Mouse (Mus musculus) kidney, adult 2 months (tissue): ENCODE measurements around the gene Bhlhe23. TPM values are rescaled to one million over a fixed set of nuclear protein-coding genes. Genes with fewer than 3 reads are reported as not detected.

Experiments
- DNase-seq: peaks from one replicate; pipeline ENCODE4 v3.0.0; 2021
- H3K27ac ChIP-seq: fragments of 200-500 bp; 2 replicates; pipeline ENCODE4 v1.5.1; 2012; ENCODE audit warnings: low read depth, low read length, control low read depth, inconsistent platforms; ENCODE audit not compliant: insufficient read depth
- H3K27me3 ChIP-seq: fragments of 200-500 bp; replicated peaks from 2 replicates; pipeline ENCODE4 v1.6.1; 2012; ENCODE audit warnings: mild to moderate bottlenecking, moderate library complexity, low read length, inconsistent platforms; ENCODE audit not compliant: control insufficient read depth, insufficient read depth
- H3K36me3 ChIP-seq: fragments of 200-500 bp; 2 replicates; pipeline ENCODE4 v1.6.1; 2012; ENCODE audit warnings: mild to moderate bottlenecking, moderate library complexity, low read length, inconsistent platforms; ENCODE audit not compliant: control insufficient read depth, insufficient read depth
- H3K4me1 ChIP-seq: fragments of 200-500 bp; 2 replicates; pipeline ENCODE4 v1.6.1; 2011; ENCODE audit warnings: low read length; ENCODE audit not compliant: control insufficient read depth, insufficient read depth
- H3K4me3 ChIP-seq: fragments of 200-500 bp; 2 replicates; pipeline ENCODE4 v1.5.1; 2011; ENCODE audit warnings: mild to moderate bottlenecking, low read depth, low read length, control low read depth; ENCODE audit not compliant: insufficient read depth
- CTCF ChIP-seq: fragments of 200-500 bp; conservative IDR thresholded peaks from 2 replicates; pipeline ENCODE4 v1.5.1; 2011; ENCODE audit warnings: low read depth, mild to moderate bottlenecking, control low read depth, low read length, moderate library complexity, mixed read lengths; ENCODE audit not compliant: insufficient read depth, insufficient read length
- POLR2A ChIP-seq: fragments of 200-500 bp; IDR thresholded peaks from one replicate; pipeline ENCODE4 v1.6.1; 2011; ENCODE audit warnings: low read depth, low read length, control low read depth
- WGBS: fragments of 180-500 bp; shearing (Covaris S2); methylation state at CpG from one replicate; pipeline ENCODE4 v1.1.7; 2018; 5-methylcytosine and 5-hydroxymethylcytosine counted together
- polyA plus RNA-seq: library from polyadenylated mRNA; depleted of rRNA; stranded (reverse); fragments of >200 nt; gene quantifications from 2 replicates; pipeline ENCODE4 v1.2.3, GENCODE M21; 2012

The Bhlhe23 gene
- polyA plus RNA-seq, 1 experiment: not detected

- TF ChIP-seq CTCF (no peak), POLR2A (no peak)
- H3K4me1 ChIP-seq: no peaks in the 10 kb centered on the region
- H3K36me3 ChIP-seq: no peaks in the 10 kb centered on the region
- no peak for DNase-seq
- WGBS: 78% methylated on average over 5 of the region's 5 CpGs
- H3K27me3 ChIP-seq: no peaks in the 10 kb centered on the region
- no peak overlapping the region for H3K4me3 ChIP-seq
- H3K27ac ChIP-seq: no peak overlapping the region
Measured at GRCm38 (mm10) chr2:180754976-180755688, 21.6 kb downstream of the Bhlhe23 start.

- no peak overlapping the region for H3K27ac ChIP-seq
- H3K4me3 ChIP-seq: no peak overlapping the region
- H3K36me3 ChIP-seq: no peaks in the 10 kb centered on the region
- no peaks in the 10 kb centered on the region for H3K4me1 ChIP-seq
- H3K27me3 ChIP-seq: no peaks in the 10 kb centered on the region
- no peak for DNase-seq
- no peak for TF ChIP-seq CTCF
- TF ChIP-seq POLR2A: no peak
- WGBS: 54% methylated on average over 5 of the region's 5 CpGs
Measured at GRCm38 (mm10) chr2:180748904-180749303, 27.8 kb downstream of the Bhlhe23 start.

GRCm38 (mm10) chr2:180746569-180747192, 30.0 kb downstream of the Bhlhe23 start:
- no peak for TF ChIP-seq POLR2A
- TF ChIP-seq CTCF: no peak
- H3K27ac ChIP-seq: no peak overlapping the region
- H3K4me3 ChIP-seq: no peak overlapping the region
- H3K4me1 ChIP-seq: no peaks in the 10 kb centered on the region
- H3K36me3 ChIP-seq: no peaks in the 10 kb centered on the region
- peak; percentile 17 for DNase-seq
- WGBS: 20% methylated on average over 5 of the region's 5 CpGs
- H3K27me3 ChIP-seq: no peaks in the 10 kb centered on the region

- TF ChIP-seq POLR2A: no peak
- peak; percentile 100; the same call in 1 of the 2 replicates for TF ChIP-seq CTCF
- H3K4me3 ChIP-seq: no peak overlapping the region
- no peaks in the 10 kb centered on the region for H3K4me1 ChIP-seq
- peak; percentile 87 for DNase-seq
- no peaks in the 10 kb centered on the region for H3K36me3 ChIP-seq
- H3K27me3 ChIP-seq: no peaks in the 10 kb centered on the region
- no peak overlapping the region for H3K27ac ChIP-seq
- WGBS: 31% methylated on average over 17 of the region's 17 CpGs
Measured at GRCm38 (mm10) chr2:180745248-180745927, 31.3 kb downstream of the Bhlhe23 start.

- no peaks in the 10 kb centered on the region for H3K27me3 ChIP-seq
- no peaks in the 10 kb centered on the region for H3K36me3 ChIP-seq
- no peak overlapping the region for H3K27ac ChIP-seq
- no peak for DNase-seq
- H3K4me3 ChIP-seq: no peak overlapping the region
- WGBS: 90% methylated on average over 2 of the region's 2 CpGs
- TF ChIP-seq CTCF (no peak), POLR2A (no peak)
- H3K4me1 ChIP-seq: no peaks in the 10 kb centered on the region
Measured at GRCm38 (mm10) chr2:180743321-180743720, 33.4 kb downstream of the Bhlhe23 start.

GRCm38 (mm10) chr2:180742820-180743219, 33.9 kb downstream of the Bhlhe23 start:
- WGBS: 85% methylated on average over 6 of the region's 6 CpGs

GRCm38 (mm10) chr2:180741421-180741820, 35.3 kb downstream of the Bhlhe23 start:
- no peak for TF ChIP-seq CTCF
- TF ChIP-seq POLR2A: no peak
- H3K27me3 ChIP-seq: no peaks in the 10 kb centered on the region
- no peaks in the 10 kb centered on the region for H3K36me3 ChIP-seq
- no peak overlapping the region for H3K4me3 ChIP-seq
- 65% methylated on average over 7 of the region's 7 CpGs for WGBS
- H3K4me1 ChIP-seq: no peaks in the 10 kb centered on the region
- DNase-seq: no peak
- H3K27ac ChIP-seq: no peak overlapping the region

More at GRCm38 (mm10) chr2:180742820-180743219, 33.9 kb downstream of the Bhlhe23 start:
- H3K27me3 ChIP-seq: no peaks in the 10 kb centered on the region
- H3K36me3 ChIP-seq: no peaks in the 10 kb centered on the region
- H3K4me1 ChIP-seq: no peaks in the 10 kb centered on the region
- H3K27ac ChIP-seq: no peak overlapping the region
- DNase-seq: no peak
- TF ChIP-seq POLR2A (no peak), CTCF (no peak)
- H3K4me3 ChIP-seq: no peak overlapping the region
